Mouse (Mus musculus) midbrain, embryonic 12.5 days (tissue): ENCODE measurements at regions not wholly inside any gene's neighbourhood (a gene's known extent, or its start where the extent isn't known, plus 50 kb on each side); places are given as distances from the start of the nearest gene placed in this dataset.

ENCODE experiments used
- ATAC-seq: fragments of 200-750 bp; cut with Nextera tagmentation; 2 replicates; pipeline ENCODE4 v1.8.0; 2017; ENCODE audit warnings: low read depth, moderate TSS enrichment, moderate library complexity; ENCODE audit not compliant: low FRiP score
- H3K27ac ChIP-seq: fragments of 300-500 bp; sonication (generic); replicated peaks from 2 replicates; pipeline ENCODE4 v1.5.1; 2016; ENCODE audit warnings: mild to moderate bottlenecking
- H3K27me3 ChIP-seq: fragments of 300-500 bp; sonication (generic); 2 replicates; pipeline ENCODE4 v1.6.1; 2016; ENCODE audit warnings: mild to moderate bottlenecking
- H3K36me3 ChIP-seq: fragments of 300-500 bp; sonication (generic); 2 replicates; pipeline ENCODE4 v1.6.1; 2016
- H3K4me1 ChIP-seq: fragments of 300-500 bp; sonication (generic); 2 replicates; pipeline ENCODE4 v1.6.1; 2016
- H3K4me2 ChIP-seq: fragments of 300-500 bp; sonication (generic); replicated peaks from 2 replicates; pipeline ENCODE4 v1.6.1; 2016; ENCODE audit warnings: mild to moderate bottlenecking, moderate library complexity
- H3K4me3 ChIP-seq: fragments of 300-500 bp; sonication (generic); 2 replicates; pipeline ENCODE4 v1.5.1; 2016; ENCODE audit warnings: mild to moderate bottlenecking
- H3K9ac ChIP-seq: fragments of 300-500 bp; sonication (generic); replicated peaks from 2 replicates; pipeline ENCODE4 v1.6.1; 2016; ENCODE audit warnings: mild to moderate bottlenecking, moderate library complexity
- H3K9me3 ChIP-seq: fragments of 300-500 bp; sonication (generic); 2 replicates; pipeline ENCODE4 v1.6.1; 2016; ENCODE audit warnings: mild to moderate bottlenecking
- WGBS: fragments of 180-500 bp; shearing (Covaris S2); methylation state at CpG from one replicate; pipeline ENCODE4 v1.1.7; 2016; 5-methylcytosine and 5-hydroxymethylcytosine counted together

DNA sequence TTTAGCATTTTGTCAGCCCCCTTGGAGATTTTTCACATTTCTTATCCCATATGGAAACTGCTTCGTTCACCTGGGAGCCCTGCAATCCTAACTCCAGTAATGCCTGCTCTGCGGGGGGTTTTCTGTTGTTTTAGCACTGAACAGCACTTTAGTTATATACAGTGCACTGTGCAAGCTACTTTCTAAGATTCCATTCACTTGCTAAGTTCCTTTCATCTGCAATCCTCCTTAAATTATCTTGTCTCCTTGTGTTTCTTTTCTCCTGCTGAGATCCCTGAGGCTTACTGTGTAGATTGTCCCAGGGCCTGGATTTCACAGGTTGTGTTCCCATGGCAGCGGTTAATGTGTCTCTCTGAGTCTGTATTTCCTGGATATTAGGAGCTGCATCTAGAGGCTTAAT is 173.3 kb upstream of the Elac2 start:
- H3K36me3 ChIP-seq: no peaks in the 10 kb centered on the region
- H3K9ac ChIP-seq: no peak overlapping the region
- H3K4me1 ChIP-seq: peaks cover 11% of the 10 kb centered on the region; the same call in 1 of the 2 replicates
- H3K4me3 ChIP-seq: no peak overlapping the region
- 0 out of 2 replicates have a peak, but pooled peaks cover 7% of the 10 kb centered on the region for H3K27me3 ChIP-seq
- 60% methylated on average over 3 of the region's 3 CpGs for WGBS
- H3K27ac ChIP-seq: no peak overlapping the region
- ATAC-seq: no peak
- no peak overlapping the region for H3K4me2 ChIP-seq
- H3K9me3 ChIP-seq: no peaks in the 10 kb centered on the region

DNA sequence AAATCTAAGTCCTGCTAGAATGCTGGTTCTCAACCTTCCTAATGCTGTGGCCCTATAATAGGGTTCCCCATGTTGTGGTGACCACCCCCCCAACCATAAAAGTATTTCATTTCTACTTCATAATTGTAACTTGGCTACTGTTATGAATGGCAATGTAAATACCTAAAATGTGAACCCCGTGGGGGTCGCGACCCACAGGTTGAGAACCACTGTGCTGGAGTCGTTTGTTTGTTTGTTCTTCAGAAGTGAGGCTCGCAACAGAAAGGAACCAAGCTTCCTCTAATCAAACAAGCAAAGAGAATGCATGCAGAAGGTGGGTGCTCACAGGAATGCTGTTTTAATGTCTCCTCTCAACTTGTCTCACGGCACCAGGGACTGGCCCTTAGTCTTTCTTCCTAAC is 166.4 kb upstream of the Elac2 start:
- WGBS: 83% methylated on average over 6 of the region's 6 CpGs
- no peak overlapping the region for H3K4me3 ChIP-seq
- no peak overlapping the region for H3K9ac ChIP-seq
- no peak for ATAC-seq
- H3K4me2 ChIP-seq: no peak overlapping the region
- H3K36me3 ChIP-seq: no peaks in the 10 kb centered on the region
- no peak overlapping the region for H3K27ac ChIP-seq
- H3K27me3 ChIP-seq: no peaks in the 10 kb centered on the region
- no peaks in the 10 kb centered on the region for H3K9me3 ChIP-seq
- H3K4me1 ChIP-seq: no peaks in the 10 kb centered on the region

DNA sequence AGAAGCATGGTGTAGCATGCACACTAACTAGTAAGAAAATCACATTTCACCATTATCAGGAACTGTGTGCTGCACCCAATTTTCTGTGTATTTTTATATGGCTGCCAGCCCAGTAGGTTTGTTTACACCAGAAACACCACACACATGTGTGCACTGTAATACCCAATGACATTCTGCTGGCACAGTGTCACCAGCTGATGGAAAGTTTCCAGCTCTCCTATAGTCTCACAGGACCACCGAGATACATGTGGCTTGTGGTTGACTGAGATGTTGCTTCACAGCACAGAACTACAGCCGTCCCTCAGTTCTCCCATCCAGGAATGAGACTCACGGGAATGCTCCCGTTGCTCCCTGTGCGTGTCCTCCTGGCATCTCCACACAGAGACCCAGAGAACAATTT is 149.4 kb upstream of the Elac2 start:
- peaks cover 8% of the 10 kb centered on the region; the same call in 1 of the 2 replicates for H3K4me1 ChIP-seq
- H3K4me3 ChIP-seq: no peak overlapping the region
- H3K4me2 ChIP-seq: no peak overlapping the region
- no peak for ATAC-seq
- WGBS: 90% methylated on average over 5 of the region's 5 CpGs
- no peaks in the 10 kb centered on the region for H3K27me3 ChIP-seq
- no peak overlapping the region for H3K9ac ChIP-seq
- H3K9me3 ChIP-seq: no peaks in the 10 kb centered on the region
- H3K36me3 ChIP-seq: no peaks in the 10 kb centered on the region
- H3K27ac ChIP-seq: no peak overlapping the region

DNA sequence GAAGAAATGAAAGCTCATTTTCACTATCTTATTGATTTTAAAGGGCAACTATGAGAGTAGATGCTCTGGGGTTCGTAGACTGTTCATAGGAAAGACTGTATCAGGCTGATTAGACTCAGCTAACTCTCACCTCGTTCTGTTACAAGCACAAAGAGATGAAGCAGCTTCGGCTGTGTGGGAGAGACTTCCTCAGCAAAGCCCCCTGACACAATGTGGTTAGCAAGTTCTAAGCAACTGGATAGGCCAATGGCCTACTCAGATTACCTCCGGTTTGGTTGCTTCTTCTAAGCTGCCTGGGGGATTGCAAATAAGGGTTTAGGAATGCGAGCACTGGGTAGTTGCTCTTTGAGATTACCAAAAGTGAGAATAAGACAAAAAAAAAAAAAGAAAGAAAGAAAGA is 146.4 kb upstream of the Elac2 start:
- H3K9me3 ChIP-seq: no peaks in the 10 kb centered on the region
- H3K9ac ChIP-seq: no peak overlapping the region
- WGBS: 45% methylated on average over 5 of the region's 5 CpGs
- H3K4me3 ChIP-seq: no peak overlapping the region
- peaks cover 8% of the 10 kb centered on the region; the same call in 1 of the 2 replicates for H3K4me1 ChIP-seq
- no peaks in the 10 kb centered on the region for H3K36me3 ChIP-seq
- no peak for ATAC-seq
- H3K27me3 ChIP-seq: no peaks in the 10 kb centered on the region
- no peak overlapping the region for H3K27ac ChIP-seq
- H3K4me2 ChIP-seq: no peak overlapping the region

DNA sequence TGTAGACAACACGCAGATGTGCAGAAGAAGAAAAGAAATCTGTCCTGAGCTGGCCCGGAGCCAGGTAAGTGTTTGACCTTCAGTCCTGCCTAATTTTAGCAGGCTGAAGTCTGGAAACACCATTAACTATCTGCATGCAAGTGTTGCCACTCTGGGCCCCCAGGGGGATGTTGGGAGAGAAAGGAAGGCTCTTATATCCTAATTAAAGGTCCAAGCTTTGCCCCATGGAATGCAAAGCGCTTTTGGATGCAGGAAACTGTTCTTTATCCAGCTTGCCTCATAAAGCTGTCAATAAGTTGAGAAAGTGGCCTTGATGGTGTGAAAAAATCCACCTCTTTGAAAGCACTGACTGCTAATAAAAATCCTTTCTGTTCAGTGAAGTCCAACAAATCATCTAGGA is 145.1 kb upstream of the Elac2 start:
- peaks cover 8% of the 10 kb centered on the region; the same call in 1 of the 2 replicates for H3K4me1 ChIP-seq
- 82% methylated on average over 3 of the region's 3 CpGs for WGBS

DNA sequence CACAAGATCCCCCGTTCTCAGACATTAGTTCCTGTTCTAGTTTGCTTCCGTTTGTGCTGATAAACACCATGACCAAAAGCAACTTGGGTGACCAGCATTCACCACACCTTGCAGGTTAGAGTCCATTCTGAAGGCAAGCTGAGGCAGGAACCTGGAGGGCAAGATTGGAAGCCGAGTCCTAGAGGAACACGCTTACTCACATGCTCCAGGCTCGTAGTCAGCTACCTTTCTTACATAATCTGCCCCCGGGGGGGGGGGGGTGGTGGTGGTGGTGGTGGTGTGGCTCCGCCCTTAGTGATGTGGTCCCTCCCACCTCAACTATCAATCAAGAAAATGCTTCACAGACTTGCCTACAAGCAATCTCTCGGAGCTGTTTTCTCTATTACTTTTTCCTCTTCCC is 142.1 kb upstream of the Elac2 start:
- Histone ChIP-seq H3K4me1 (peaks cover 8% of the 10 kb centered on the region; the same call in 1 of the 2 replicates), H3K27me3 (no peaks in the 10 kb centered on the region), H3K9me3 (no peaks in the 10 kb centered on the region), H3K36me3 (no peaks in the 10 kb centered on the region), H3K9ac (no peak overlapping the region), H3K4me2 (no peak overlapping the region), H3K27ac (no peak overlapping the region), H3K4me3 (no peak overlapping the region)
- ATAC-seq: no peak
- WGBS: 78% methylated on average over 8 of the region's 8 CpGs

More for the DNA sequence above, 145.1 kb upstream of the Elac2 start:
- Histone ChIP-seq H3K9ac (no peak overlapping the region), H3K9me3 (no peaks in the 10 kb centered on the region), H3K4me3 (no peak overlapping the region), H3K27ac (no peak overlapping the region), H3K4me2 (no peak overlapping the region), H3K36me3 (no peaks in the 10 kb centered on the region), H3K27me3 (no peaks in the 10 kb centered on the region)
- ATAC-seq: no peak

DNA sequence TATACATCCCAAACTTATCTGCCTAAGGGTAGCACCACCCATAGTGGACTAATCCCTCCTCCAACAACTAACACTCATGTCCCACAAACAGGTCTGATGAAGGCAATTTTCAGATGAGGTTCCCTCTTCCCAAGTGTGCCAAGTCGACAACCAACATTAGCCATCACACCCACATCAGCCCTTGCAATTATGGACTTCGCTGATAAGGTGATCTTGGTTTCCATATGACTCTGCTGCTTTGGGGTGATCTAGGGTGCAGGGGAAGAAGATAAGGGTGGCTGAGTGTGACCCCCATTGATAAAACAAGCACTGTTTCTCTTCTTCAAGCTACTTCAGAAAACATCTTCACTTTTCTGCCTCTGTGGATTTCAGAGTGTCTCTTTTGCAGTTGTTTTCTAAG is 137.7 kb upstream of the Elac2 start:
- Histone ChIP-seq H3K4me3 (no peak overlapping the region), H3K27me3 (no peaks in the 10 kb centered on the region), H3K27ac (no peak overlapping the region), H3K36me3 (no peaks in the 10 kb centered on the region), H3K9me3 (no peaks in the 10 kb centered on the region), H3K9ac (no peak overlapping the region), H3K4me1 (no peaks in the 10 kb centered on the region), H3K4me2 (no peak overlapping the region)
- ATAC-seq: no peak
- 94% methylated on average over 2 of the region's 2 CpGs for WGBS

DNA sequence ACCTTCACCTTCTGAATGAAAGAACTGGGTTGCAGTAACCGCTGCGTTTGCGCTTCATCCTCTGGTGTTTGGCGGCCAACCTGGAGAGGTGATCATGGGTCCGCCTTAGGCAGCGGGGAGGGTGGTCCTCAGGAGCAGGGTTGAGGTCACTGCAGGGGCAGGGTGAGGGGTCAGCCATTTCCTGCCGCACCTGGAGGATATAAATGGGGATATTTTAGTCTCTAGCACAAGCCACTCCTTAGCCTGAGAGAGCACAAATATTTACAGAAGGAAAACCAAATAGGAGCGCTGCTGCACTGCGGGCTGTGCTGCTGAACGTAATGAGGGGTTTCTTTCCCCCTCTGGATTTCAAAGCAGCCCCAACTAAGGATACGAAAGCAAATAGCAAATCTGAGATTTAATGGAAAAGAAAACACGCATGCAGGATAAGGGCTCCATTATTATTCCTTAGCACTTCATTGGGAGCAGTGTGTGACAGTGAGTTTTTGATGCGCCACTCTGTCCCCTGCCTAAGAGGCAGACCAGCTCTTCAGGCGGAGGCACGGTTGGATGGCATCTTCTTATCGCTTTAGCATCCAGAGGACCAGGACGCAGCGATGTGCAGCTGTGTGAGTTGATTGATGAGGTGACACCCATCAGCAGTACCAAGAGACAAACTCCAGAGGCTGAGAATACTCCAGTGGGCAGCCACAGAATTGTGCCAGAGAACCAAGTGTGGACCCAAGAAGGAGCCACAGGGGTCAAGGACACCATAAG is 135.9 kb upstream of the Elac2 start:
- Histone ChIP-seq H3K27me3 (no peaks in the 10 kb centered on the region), H3K36me3 (no peaks in the 10 kb centered on the region), H3K4me2 (no peak overlapping the region), H3K9ac (no peak overlapping the region), H3K9me3 (no peaks in the 10 kb centered on the region), H3K4me1 (no peaks in the 10 kb centered on the region), H3K4me3 (no peak overlapping the region), H3K27ac (no peak overlapping the region)
- ATAC-seq: no peak
- WGBS: 68% methylated on average over 18 of the region's 18 CpGs

DNA sequence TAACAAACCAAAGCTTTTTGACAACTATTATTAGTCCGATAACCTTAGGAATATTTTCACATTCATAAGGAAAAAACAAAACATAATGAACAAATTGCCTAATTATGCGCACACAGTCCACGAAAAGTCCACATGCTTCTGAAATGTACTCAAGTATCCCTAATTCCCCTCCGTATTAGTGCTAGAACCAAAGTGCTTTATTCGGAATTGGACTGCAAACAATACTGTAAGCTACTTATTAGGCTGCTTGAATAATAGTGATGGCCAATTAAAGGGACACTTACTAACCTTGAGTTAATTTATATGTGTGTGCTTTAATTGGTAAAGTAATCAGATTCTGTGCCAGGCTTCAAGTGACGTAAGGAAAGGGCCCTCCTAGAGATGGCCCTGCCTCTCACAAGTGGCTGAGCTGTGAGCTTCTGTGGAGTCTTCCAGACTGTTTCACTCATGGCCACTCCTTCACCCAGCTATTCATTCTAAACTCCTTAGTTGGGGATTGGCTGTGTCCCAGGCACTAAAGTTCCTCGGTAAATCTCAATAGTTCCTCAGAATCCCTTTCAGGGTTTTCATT is 132.2 kb upstream of the Elac2 start:
- no peaks in the 10 kb centered on the region for H3K4me1 ChIP-seq
- 82% methylated on average over 7 of the region's 7 CpGs for WGBS
- H3K27me3 ChIP-seq: no peaks in the 10 kb centered on the region
- H3K9me3 ChIP-seq: no peaks in the 10 kb centered on the region
- no peak overlapping the region for H3K9ac ChIP-seq
- H3K4me3 ChIP-seq: no peak overlapping the region
- H3K36me3 ChIP-seq: no peaks in the 10 kb centered on the region
- ATAC-seq: no peak
- H3K4me2 ChIP-seq: no peak overlapping the region
- H3K27ac ChIP-seq: no peak overlapping the region

DNA sequence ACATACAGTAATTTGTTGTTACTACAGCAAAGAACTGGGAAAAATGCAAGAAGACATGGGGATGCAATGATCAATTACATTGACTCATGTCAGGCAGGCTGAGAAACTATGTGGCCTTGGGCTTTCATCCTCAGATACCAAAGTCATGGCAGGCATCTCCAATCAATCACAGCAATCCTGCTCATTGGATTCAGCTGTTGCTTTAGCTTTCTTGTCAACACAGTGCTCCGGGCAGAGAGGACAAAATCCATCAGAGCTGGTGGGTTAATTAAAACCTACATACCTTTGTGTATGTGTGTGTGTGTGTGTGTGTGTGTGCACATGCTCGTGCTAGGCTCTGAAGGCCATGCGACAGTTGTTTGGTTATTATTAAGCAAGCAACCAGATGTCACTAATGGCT is 119.2 kb upstream of the Elac2 start:
- no peaks in the 10 kb centered on the region for H3K36me3 ChIP-seq
- ATAC-seq: no peak
- H3K9me3 ChIP-seq: no peaks in the 10 kb centered on the region
- no peak overlapping the region for H3K4me3 ChIP-seq
- H3K9ac ChIP-seq: no peak overlapping the region
- H3K4me2 ChIP-seq: no peak overlapping the region
- H3K27me3 ChIP-seq: no peaks in the 10 kb centered on the region
- WGBS: 67% methylated on average over 3 of the region's 3 CpGs
- H3K4me1 ChIP-seq: no peaks in the 10 kb centered on the region
- H3K27ac ChIP-seq: no peak overlapping the region

DNA sequence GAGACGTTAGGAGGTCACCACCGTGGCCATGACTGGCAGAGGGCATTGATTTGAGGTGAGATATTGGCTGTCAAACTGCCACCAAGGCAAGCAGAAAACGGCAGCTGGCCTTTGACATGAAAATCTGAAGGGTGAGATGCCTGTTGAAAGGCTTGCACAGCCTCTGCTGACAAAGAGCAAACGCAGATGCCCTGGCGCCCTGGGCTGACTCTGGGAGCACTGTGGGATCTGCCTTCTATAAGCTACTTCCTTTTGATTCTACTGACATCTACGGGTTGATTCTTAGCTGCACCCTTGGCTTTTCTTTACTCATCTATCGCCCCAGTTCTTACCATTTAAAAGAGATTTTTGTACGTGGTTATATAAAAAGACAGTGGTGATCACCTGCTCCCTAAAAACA is 98.2 kb upstream of the Elac2 start:
- Histone ChIP-seq H3K4me1 (no peaks in the 10 kb centered on the region), H3K27me3 (0 out of 2 replicates have a peak, but pooled peaks cover 5% of the 10 kb centered on the region), H3K9ac (no peak overlapping the region), H3K4me3 (no peak overlapping the region), H3K9me3 (no peaks in the 10 kb centered on the region), H3K36me3 (no peaks in the 10 kb centered on the region), H3K4me2 (no peak overlapping the region), H3K27ac (no peak overlapping the region)
- ATAC-seq: no peak
- WGBS: 41% methylated on average over 8 of the region's 8 CpGs

DNA sequence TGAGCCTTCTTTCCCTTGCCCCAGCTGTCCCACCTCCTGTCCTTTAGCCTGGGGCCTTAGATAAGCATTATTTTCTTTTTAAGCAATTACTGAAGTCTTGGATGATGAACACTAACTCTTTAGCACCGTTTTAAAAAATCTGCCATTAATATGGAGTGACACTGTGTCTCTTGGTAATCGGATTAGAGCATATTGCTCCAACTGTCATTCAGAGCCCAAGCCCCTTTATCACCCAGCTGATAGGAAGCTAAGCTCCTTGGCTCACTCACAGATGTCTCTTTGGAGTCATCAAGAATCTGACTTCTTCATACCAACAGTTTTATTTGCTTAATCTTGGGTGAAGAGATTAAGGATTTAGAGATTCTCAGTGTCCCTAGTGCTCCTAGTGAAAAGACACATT is 94.3 kb upstream of the Elac2 start:
- Histone ChIP-seq H3K4me1 (no peaks in the 10 kb centered on the region), H3K4me3 (no peak overlapping the region), H3K36me3 (no peaks in the 10 kb centered on the region), H3K4me2 (no peak overlapping the region), H3K9me3 (no peaks in the 10 kb centered on the region), H3K27me3 (peaks cover 20% of the 10 kb centered on the region), H3K9ac (no peak overlapping the region), H3K27ac (no peak overlapping the region)
- 43% methylated on average over 2 of the region's 2 CpGs for WGBS
- ATAC-seq: no peak
